Mouse (Mus musculus): ENCODE data around the gene Itprid1.

GRCm38 (mm10) chr6:55814184-55814926, 22.3 kb upstream of the Itprid1 start:
- TF ChIP-seq POLR2A (IDR thresholded peaks at IDR 0.05; ENCODE audit: insufficient read depth, low read length) (no peak), CTCF (IDR thresholded peaks at IDR 0.05; ENCODE audit: low read depth, low read length) (no peak)
